Mouse (Mus musculus): ENCODE data around the gene Myct1.

DNA sequence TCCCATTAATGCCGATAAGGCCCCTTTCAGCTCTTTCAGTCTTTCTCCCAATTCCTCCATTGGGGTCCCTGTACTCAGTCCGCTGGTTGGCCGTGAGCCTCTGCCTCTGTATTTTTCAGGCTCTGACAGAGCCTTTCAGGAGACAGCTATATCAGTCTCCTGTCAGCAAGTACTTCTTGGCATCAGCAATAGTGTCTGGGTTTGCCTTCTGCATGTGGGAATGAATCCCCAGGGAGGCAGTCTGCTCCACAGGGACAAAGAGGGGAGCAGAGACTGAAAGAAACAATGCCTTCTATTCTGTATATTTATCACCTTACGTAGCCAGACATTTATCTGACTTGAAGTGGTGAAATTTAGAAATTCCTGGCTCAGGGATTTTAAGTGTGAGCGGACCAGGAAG is 32.7 kb downstream of the Myct1 start:
- TF ChIP-seq CTCF (IDR thresholded peaks at IDR 0.05; ENCODE audit: low read depth) (no peak), EP300 (IDR thresholded peaks at IDR 0.05; ENCODE audit: low read depth) (no peak)
